Comparison of ENCODE assay signal across 13 mouse cellular contexts in genomic region chr4:100048351-100048950, GRCm38 (mm10). TPM values are rescaled to one million over a fixed set of nuclear protein-coding genes. Genes with fewer than 3 reads are reported as not detected.
A peak's percentile ranks its signal among the peaks of the same experiment; 100 is the strongest.
DNase-seq lines count a peak whose midpoint lies in the region; ATAC-seq and TF ChIP-seq lines count a peak whose summit lies in the region.
"Had no signal": no experiment of that assay in that cellular context is flagged by ENCODE, and none has a peak within 500 bp of the region (broad histone marks: within the 10 kb centered on the region; RNA-seq: fewer than 3 reads in every experiment).

No protein-coding gene starts in this region.

- H3K4me2 ChIP-seq in kidney, embryonic 14.5 days (replicated peaks; ENCODE audit: low read depth, low read length): no peak overlapping the region
- H3K4me2 ChIP-seq in heart, embryonic 16.5 days (ENCODE audit: low read depth, low read length): no peak overlapping the region
- H3K4me2 ChIP-seq: midbrain, embryonic 15.5 days had no signal

- no peak overlapping the region for H3K4me3 ChIP-seq in kidney, embryonic 14.5 days (ENCODE audit: low read length)
- H3K4me3 ChIP-seq in heart, embryonic 16.5 days (ENCODE audit: low read length): no peak overlapping the region
- no peak overlapping the region for H3K4me3 ChIP-seq in thymus, adult 2 months (ENCODE audit: control insufficient read depth, insufficient read depth, low read length)
- H3K4me3 ChIP-seq: left cerebral cortex, adult 2 months; midbrain, embryonic 15.5 days had no signal

- no peaks in the 10 kb centered on the region for H3K4me1 ChIP-seq in kidney, embryonic 14.5 days (ENCODE audit: control insufficient read depth, insufficient read depth, low read length)
- peaks cover 12% of the 10 kb centered on the region for H3K4me1 ChIP-seq in heart, embryonic 16.5 days (ENCODE audit: control insufficient read depth, insufficient read depth, low read length)
- no peaks in the 10 kb centered on the region for H3K4me1 ChIP-seq in thymus, adult 2 months (replicated peaks; ENCODE audit: control insufficient read depth, insufficient read depth, low read length)
- H3K4me1 ChIP-seq: midbrain, embryonic 15.5 days had no signal

- no peak overlapping the region for H3K27ac ChIP-seq in kidney, embryonic 14.5 days (ENCODE audit: low read depth, low read length)
- peak overlapping the region; percentile 64 for H3K27ac ChIP-seq in heart, embryonic 16.5 days (ENCODE audit: low read length)
- no peak overlapping the region for H3K27ac ChIP-seq in thymus, adult 2 months (ENCODE audit: control insufficient read depth, insufficient read depth, low read length)
- H3K27ac ChIP-seq: left cerebral cortex, adult 2 months; midbrain, embryonic 15.5 days had no signal

- TF ChIP-seq POLR2A in thymus, adult 2 months (IDR thresholded peaks at IDR 0.05; ENCODE audit: control insufficient read depth, extremely low read depth, insufficient read depth, low read length, poor library complexity): no peak

- peak; percentile 20 to 24 for DNase-seq in cerebellum, postnatal 10 days
- peak; percentile 28 for DNase-seq in kidney, postnatal 10 days
- peak; percentile 32 for DNase-seq in lung, postnatal 14 days
- no peak for DNase-seq in thymus, adult 2 months
- DNase-seq: cerebellum, adult 2 months; right cerebral cortex, postnatal 14 days had no signal

- no peaks in the 10 kb centered on the region for H3K9me3 ChIP-seq in kidney, embryonic 14.5 days (ENCODE audit: control insufficient read depth, low read length)
- H3K9me3 ChIP-seq in heart, embryonic 16.5 days (replicated peaks; ENCODE audit: control insufficient read depth, low read length): no peaks in the 10 kb centered on the region
- H3K9me3 ChIP-seq: midbrain, embryonic 15.5 days had no signal

- no peaks in the 10 kb centered on the region for H3K27me3 ChIP-seq in kidney, embryonic 14.5 days (ENCODE audit: control insufficient read depth, insufficient read depth, low read length)
- H3K27me3 ChIP-seq in heart, embryonic 16.5 days (ENCODE audit: control insufficient read depth, insufficient read depth, low read length): no peaks in the 10 kb centered on the region
- H3K27me3 ChIP-seq in thymus, adult 2 months (ENCODE audit: control insufficient read depth, insufficient read depth, low read length): no peaks in the 10 kb centered on the region
- H3K27me3 ChIP-seq: midbrain, embryonic 15.5 days had no signal

- no peak for TF ChIP-seq CTCF in thymus, adult 2 months (IDR thresholded peaks at IDR 0.05; ENCODE audit: borderline replicate concordance, control insufficient read depth, extremely low read depth, insufficient read depth, low read length, poor library complexity)

- H3K36me3 ChIP-seq in kidney, embryonic 14.5 days (ENCODE audit: control insufficient read depth, insufficient read depth, low read length): no peaks in the 10 kb centered on the region
- no peaks in the 10 kb centered on the region for H3K36me3 ChIP-seq in heart, embryonic 16.5 days (ENCODE audit: control insufficient read depth, insufficient read depth)
- no peaks in the 10 kb centered on the region for H3K36me3 ChIP-seq in thymus, adult 2 months (ENCODE audit: control insufficient read depth, insufficient read depth, low read length)
- H3K36me3 ChIP-seq: midbrain, embryonic 15.5 days had no signal

- WGBS in kidney, embryonic 14.5 days: 65% methylated on average over 7 of the region's 7 CpGs
- 48% methylated on average over 7 of the region's 7 CpGs for WGBS in heart, embryonic 16.5 days
- 61% methylated on average over 7 of the region's 7 CpGs for WGBS in thymus, adult 2 months

- no peak for ATAC-seq in cerebellum, adult (ENCODE audit: insufficient number of reproducible peaks, low FRiP score, low TSS enrichment)
- no peak for ATAC-seq in kidney, embryonic 14.5 days (ENCODE audit: low FRiP score, low TSS enrichment)
- peak; percentile 63; the same call in 1 of the 2 replicates for ATAC-seq in heart, embryonic 16.5 days (replicated peaks; ENCODE audit: extremely low read depth, insufficient read depth, low FRiP score)
- no peak for ATAC-seq in megakaryocyte, adult 5-6 weeks (ENCODE audit: poor library complexity, severe bottlenecking)
- ATAC-seq: forebrain, embryonic 16.5 days; midbrain, embryonic 15.5 days had no signal

- H3K9ac ChIP-seq in kidney, embryonic 14.5 days (ENCODE audit: low read depth, low read length): no peak overlapping the region
- no peak overlapping the region for H3K9ac ChIP-seq in heart, embryonic 16.5 days (ENCODE audit: low read length)
- H3K9ac ChIP-seq: midbrain, embryonic 15.5 days had no signal

RNA-seq across cellular contexts. Expression of gene Ror1, which starts 47.1 kb away (rescaled TPM):
- 11.3 and 12.8 TPM in 2 replicates for polyA plus RNA-seq in kidney, embryonic 14.5 days (2014; fragmentation: Nextera tagmentation; extraction: Ambion mirVana)
- 10.7 and 13.0 TPM in 2 replicates for polyA plus RNA-seq in heart, embryonic 16.5 days (2015; fragmentation: Nextera tagmentation; extraction: Ambion mirVana)
- total RNA-seq in megakaryocyte, adult 5-6 weeks (2015): 0.07 TPM in 1 of 2 replicates, not detected in the other
- 0.11 TPM in 1 of 2 replicates, not detected in the other for total RNA-seq in megakaryocyte, adult 5-6 weeks (2017)
- 0.65 and 0.84 TPM in 2 replicates for polyA plus RNA-seq in thymus, adult 2 months (2012; rRNA removed)
